Mouse (Mus musculus) intestine, embryonic 14.5 days (tissue): ENCODE measurements around the gene Elobl. TPM values are rescaled to one million over a fixed set of nuclear protein-coding genes. Genes with fewer than 3 reads are reported as not detected.

Experiments
- ATAC-seq: fragments of 200-750 bp; cut with Nextera tagmentation; replicated peaks from 2 replicates; pipeline ENCODE4 v1.8.0; 2017; ENCODE audit warnings: low read depth, moderate number of reproducible peaks, moderate TSS enrichment, moderate library complexity; ENCODE audit not compliant: low FRiP score, low TSS enrichment
- DNase-seq: peaks from one replicate; pipeline ENCODE4 v3.0.0-alpha.2; 2018; ENCODE audit warnings: low spot score
- H3K27ac ChIP-seq: fragments of 300-500 bp; sonication (generic); 2 replicates; pipeline ENCODE4 v1.5.1; 2014; ENCODE audit warnings: low read depth, mild to moderate bottlenecking, control low read depth
- H3K27me3 ChIP-seq: fragments of 300-500 bp; sonication (generic); replicated peaks from 2 replicates; pipeline ENCODE4 v1.6.1; 2014; ENCODE audit warnings: low read length, control low read depth; ENCODE audit not compliant: control insufficient read depth, insufficient read depth
- H3K36me3 ChIP-seq: fragments of 300-500 bp; sonication (generic); 2 replicates; pipeline ENCODE4 v1.6.1; 2014; ENCODE audit warnings: low read length, control low read depth; ENCODE audit not compliant: control insufficient read depth, insufficient read depth
- H3K4me1 ChIP-seq: fragments of 300-500 bp; sonication (generic); replicated peaks from 2 replicates; pipeline ENCODE4 v1.6.1; 2014; ENCODE audit warnings: low read length, control low read depth, mixed read lengths; ENCODE audit not compliant: control insufficient read depth, insufficient read depth
- H3K4me2 ChIP-seq: fragments of 300-500 bp; sonication (generic); 2 replicates; pipeline ENCODE4 v1.6.1; 2014; ENCODE audit warnings: low read length
- H3K4me3 ChIP-seq: fragments of 300-500 bp; sonication (generic); 2 replicates; pipeline ENCODE4 v1.5.1; 2014; ENCODE audit warnings: low read depth, low read length, control low read depth, mixed read lengths
- H3K9ac ChIP-seq: fragments of 300-500 bp; sonication (generic); 2 replicates; pipeline ENCODE4 v1.6.1; 2014; ENCODE audit warnings: mild to moderate bottlenecking, low read length
- H3K9me3 ChIP-seq: fragments of 300-500 bp; sonication (generic); 2 replicates; pipeline ENCODE4 v1.6.1; 2016; ENCODE audit warnings: low read length, control low read depth; ENCODE audit not compliant: control insufficient read depth
- WGBS: fragments of 180-500 bp; shearing (Covaris S2); extraction: QIAGEN DNeasy Blood & Tissue Kit; methylation state at CpG from one replicate; pipeline ENCODE4 v1.1.7; 2014; 5-methylcytosine and 5-hydroxymethylcytosine counted together
- polyA plus RNA-seq: library from polyadenylated mRNA; unstranded; fragments of >200 nt; fragmentation: Nextera tagmentation; extraction: Ambion mirVana; gene quantifications from 2 replicates; pipeline ENCODE4 v1.2.1, GENCODE M21; 2014

Elobl gene
- not detected in 2 replicates for polyA plus RNA-seq

- 97% methylated on average over 2 of the region's 3 CpGs for WGBS
These were observed at the start of gene Elobl for GRCm38 (mm10) chr11:88966881-88967361. Gene Elobl, minus strand, starts transcription at chr11:88966931.

GRCm38 (mm10) chr11:89012241-89012640 is 45.5 kb upstream of the Elobl start:
- Histone ChIP-seq H3K9ac (no peak overlapping the region), H3K36me3 (peaks cover 64% of the 10 kb centered on the region), H3K27me3 (no peaks in the 10 kb centered on the region), H3K9me3 (no peaks in the 10 kb centered on the region), H3K4me1 (no peaks in the 10 kb centered on the region), H3K4me2 (no peak overlapping the region), H3K4me3 (no peak overlapping the region), H3K27ac (no peak overlapping the region)
- DNase-seq = no peak
- ATAC-seq = no peak
- 87% methylated on average over 5 of the region's 5 CpGs for WGBS

More at GRCm38 (mm10) chr11:88966881-88967361, at the start of gene Elobl:
- no peaks in the 10 kb centered on the region for H3K4me1 ChIP-seq
- H3K27ac ChIP-seq = no peak within 1 kb of the TSS
- H3K9ac ChIP-seq = no peak within 1 kb of the TSS
- ATAC-seq (no peak), DNase-seq (no peak)
- no peaks in the 10 kb centered on the region for H3K27me3 ChIP-seq
- H3K4me2 ChIP-seq = no peak within 1 kb of the TSS
- no peak within 1 kb of the TSS for H3K4me3 ChIP-seq
- H3K9me3 ChIP-seq = no peaks in the 10 kb centered on the region
- H3K36me3 ChIP-seq = no peaks in the 10 kb centered on the region

GRCm38 (mm10) chr11:89009496-89009895 is 42.8 kb upstream of the Elobl start:
- DNase-seq (no peak), ATAC-seq (no peak)
- peaks cover 51% of the 10 kb centered on the region for H3K36me3 ChIP-seq
- H3K27ac ChIP-seq = no peak overlapping the region
- H3K27me3 ChIP-seq = no peaks in the 10 kb centered on the region
- H3K4me3 ChIP-seq = no peak overlapping the region
- H3K9ac ChIP-seq = no peak overlapping the region
- 73% methylated on average over 7 of the region's 7 CpGs for WGBS
- no peaks in the 10 kb centered on the region for H3K4me1 ChIP-seq
- no peak overlapping the region for H3K4me2 ChIP-seq
- no peaks in the 10 kb centered on the region for H3K9me3 ChIP-seq

GRCm38 (mm10) chr11:89009066-89009465 is 42.3 kb upstream of the Elobl start:
- H3K36me3 ChIP-seq = peaks cover 51% of the 10 kb centered on the region
- H3K4me1 ChIP-seq = no peaks in the 10 kb centered on the region
- no peak overlapping the region for H3K4me2 ChIP-seq
- ATAC-seq = no peak
- H3K9me3 ChIP-seq = no peaks in the 10 kb centered on the region
- no peak overlapping the region for H3K9ac ChIP-seq
- H3K4me3 ChIP-seq = no peak overlapping the region
- 89% methylated on average over 9 of the region's 9 CpGs for WGBS
- no peaks in the 10 kb centered on the region for H3K27me3 ChIP-seq
- no peak for DNase-seq
- no peak overlapping the region for H3K27ac ChIP-seq

- H3K36me3 ChIP-seq = peaks cover 39% of the 10 kb centered on the region
- no peaks in the 10 kb centered on the region for H3K27me3 ChIP-seq
- peaks cover 13% of the 10 kb centered on the region; the same call in 1 of the 2 replicates for H3K4me1 ChIP-seq
- H3K9me3 ChIP-seq = no peaks in the 10 kb centered on the region
- no peak overlapping the region for H3K4me3 ChIP-seq
- DNase-seq (no peak), ATAC-seq (no peak)
- 85% methylated on average over 3 of the region's 3 CpGs for WGBS
- H3K9ac ChIP-seq = no peak overlapping the region
- no peak overlapping the region for H3K4me2 ChIP-seq
- H3K27ac ChIP-seq = no peak overlapping the region
These were observed 40.9 kb upstream of the Elobl start for GRCm38 (mm10) chr11:89007582-89007981.

- H3K27me3 ChIP-seq = no peaks in the 10 kb centered on the region
- DNase-seq = no peak
- H3K36me3 ChIP-seq = peaks cover 28% of the 10 kb centered on the region; the same call in 1 of the 2 replicates
- no peak overlapping the region for H3K27ac ChIP-seq
- no peak overlapping the region for H3K9ac ChIP-seq
- H3K4me2 ChIP-seq = no peak overlapping the region
- ATAC-seq = no peak
- no peak overlapping the region for H3K4me3 ChIP-seq
- H3K4me1 ChIP-seq = peaks cover 15% of the 10 kb centered on the region; the same call in 1 of the 2 replicates
- H3K9me3 ChIP-seq = no peaks in the 10 kb centered on the region
These were observed 39.7 kb upstream of the Elobl start for GRCm38 (mm10) chr11:89006404-89006803.

- Histone ChIP-seq H3K9me3 (no peaks in the 10 kb centered on the region), H3K4me2 (no peak overlapping the region), H3K9ac (no peak overlapping the region), H3K4me1 (peaks cover 18% of the 10 kb centered on the region), H3K27me3 (no peaks in the 10 kb centered on the region), H3K4me3 (no peak overlapping the region), H3K27ac (no peak overlapping the region), H3K36me3 (peaks cover 19% of the 10 kb centered on the region; the same call in 1 of the 2 replicates)
- ATAC-seq (no peak), DNase-seq (no peak)
- 46% methylated on average over 5 of the region's 5 CpGs for WGBS
These were observed 38.7 kb upstream of the Elobl start for GRCm38 (mm10) chr11:89005473-89005872.

- Histone ChIP-seq H3K27me3 (no peaks in the 10 kb centered on the region), H3K4me2 (no peak overlapping the region), H3K27ac (no peak overlapping the region), H3K4me3 (no peak overlapping the region), H3K9ac (no peak overlapping the region), H3K4me1 (peaks cover 20% of the 10 kb centered on the region), H3K9me3 (no peaks in the 10 kb centered on the region), H3K36me3 (peaks cover 12% of the 10 kb centered on the region; the same call in 1 of the 2 replicates)
- no peak for ATAC-seq
- DNase-seq = no peak
- 73% methylated on average over 4 of the region's 4 CpGs for WGBS
These were observed 37.0 kb upstream of the Elobl start for GRCm38 (mm10) chr11:89003726-89004125.

GRCm38 (mm10) chr11:89003078-89003477 is 36.3 kb upstream of the Elobl start:
- Histone ChIP-seq H3K9me3 (no peaks in the 10 kb centered on the region), H3K27me3 (no peaks in the 10 kb centered on the region), H3K4me1 (peaks cover 20% of the 10 kb centered on the region), H3K4me2 (peak overlapping the region; percentile 29), H3K27ac (no peak overlapping the region), H3K36me3 (peaks cover 12% of the 10 kb centered on the region; the same call in 1 of the 2 replicates), H3K4me3 (no peak overlapping the region), H3K9ac (no peak overlapping the region)
- DNase-seq (no peak), ATAC-seq (no peak)
- 41% methylated on average over 6 of the region's 6 CpGs for WGBS
